Mouse (Mus musculus) spleen, postnatal 36 days (tissue): ENCODE measurements around the gene Tmbim7.

Source experiments
- DNase-seq, 2 experiments: peaks; one replicate each; pipeline ENCODE4 v3.0.0; 2022; ENCODE audit warnings: low spot score in 2 of 2, mixed read lengths in 1 of 2

Tmbim7 gene

GRCm38 (mm10) chr5:3665225-3665624, 14.2 kb downstream of the Tmbim7 start:
- no peak for DNase-seq

GRCm38 (mm10) chr5:3666585-3666984, 15.6 kb downstream of the Tmbim7 start:
- DNase-seq, result no peak

DNA sequence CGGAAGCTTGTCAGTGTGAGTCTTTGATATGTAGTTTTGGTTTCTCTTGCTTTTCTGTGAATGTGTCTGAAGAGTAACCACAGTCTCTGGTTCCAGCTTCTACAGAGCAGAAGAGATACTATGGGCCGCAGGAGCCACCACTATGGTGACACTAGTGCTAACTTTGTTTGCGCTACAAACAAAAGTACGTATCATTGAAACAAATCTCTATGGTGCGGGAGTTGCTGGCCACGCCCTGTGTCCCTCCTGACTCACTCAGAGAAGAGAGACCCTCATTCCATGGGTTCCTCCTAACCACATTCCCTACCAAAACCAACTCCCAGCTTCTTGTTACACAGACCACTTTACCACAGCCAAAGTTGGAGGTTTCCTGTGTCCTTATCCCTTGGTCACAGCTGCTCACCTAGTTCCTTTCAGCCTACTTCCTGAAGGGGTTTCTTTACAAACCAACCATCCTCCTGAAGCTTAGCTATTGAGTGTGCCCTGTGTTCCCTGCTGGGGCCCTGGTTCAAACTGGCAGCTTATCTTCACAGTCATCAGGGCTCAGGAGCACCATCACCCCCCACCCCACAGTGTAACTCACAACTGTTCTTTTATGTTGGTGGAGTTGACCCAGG, 19.1 kb downstream of the Tmbim7 start:
- no peak for DNase-seq

DNA sequence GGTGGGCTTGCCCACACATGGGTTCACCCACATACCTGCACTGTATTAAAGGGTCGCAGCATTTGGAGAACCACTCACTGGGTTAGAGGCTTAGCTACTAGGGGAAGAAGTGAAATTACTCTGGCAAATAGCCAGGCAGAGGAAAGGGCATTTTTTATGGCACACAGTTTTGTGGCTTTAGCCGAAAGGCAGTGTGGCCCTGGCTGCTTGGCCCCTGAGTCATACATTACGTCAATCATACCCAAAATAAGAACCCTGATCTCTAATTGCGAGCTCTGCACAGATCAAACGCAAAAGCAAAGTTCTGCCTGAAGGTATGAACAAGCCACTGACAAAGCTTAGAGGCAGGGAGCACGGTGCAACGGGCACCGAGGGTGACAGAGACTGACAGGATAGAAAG, 37.3 kb downstream of the Tmbim7 start:
- DNase-seq, result no peak

DNA sequence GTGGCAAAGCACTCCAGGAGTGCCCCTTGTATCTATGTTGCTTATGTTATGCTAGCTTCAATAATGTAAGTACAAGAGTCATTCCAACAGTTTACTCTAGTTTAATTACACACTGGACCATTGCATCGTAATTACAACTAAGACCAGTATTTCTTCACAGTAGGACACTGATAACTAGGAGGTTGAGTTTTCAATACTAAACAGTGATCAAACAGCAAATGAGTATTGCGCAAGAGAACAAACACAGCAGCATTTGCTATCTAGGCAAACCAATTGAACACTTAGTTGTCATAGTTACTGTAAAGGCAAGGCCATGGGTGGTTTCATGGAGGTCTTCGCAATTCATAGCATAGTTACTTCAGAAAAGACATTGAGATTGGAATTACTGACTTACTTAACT, 40.3 kb downstream of the Tmbim7 start:
- no peak for DNase-seq

DNA sequence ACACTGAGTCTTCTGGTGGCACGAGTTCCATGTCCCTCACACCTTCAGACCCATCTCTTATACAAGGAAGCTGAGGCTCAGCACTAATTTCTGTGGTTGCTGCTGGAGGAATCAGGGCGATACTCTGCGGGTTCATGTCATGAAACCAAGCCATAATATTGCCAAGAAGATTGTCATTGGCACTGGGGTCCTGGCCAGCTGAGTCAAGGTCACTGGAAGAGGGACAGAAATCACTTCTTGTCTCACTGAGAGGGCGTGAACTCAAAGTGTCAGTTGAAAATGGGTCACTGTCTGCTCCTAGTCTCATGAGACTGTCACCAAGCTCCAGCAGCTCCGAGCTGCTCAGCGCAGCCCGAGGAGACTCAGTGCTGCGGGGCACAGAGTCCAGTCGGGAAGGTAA, 42.0 kb downstream of the Tmbim7 start:
- no peak for DNase-seq

DNA sequence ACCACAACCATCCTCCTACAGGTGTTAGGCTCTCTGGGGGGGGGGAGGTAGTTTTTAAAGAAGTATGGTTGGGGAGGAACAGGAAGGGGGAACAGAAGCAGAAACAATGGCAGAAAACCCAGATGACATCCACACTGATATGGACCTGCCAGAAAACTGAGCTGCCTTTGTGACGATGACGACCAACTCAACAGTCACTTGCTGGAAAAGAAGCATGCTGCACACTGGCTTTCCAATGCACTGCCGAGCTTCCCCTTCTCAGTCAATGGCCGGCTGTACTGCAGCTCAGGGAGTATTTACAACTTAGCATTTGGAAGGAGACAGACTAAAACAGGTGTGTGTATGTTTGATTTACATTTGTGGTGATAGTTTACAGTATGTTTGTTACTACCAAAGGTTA, 44.2 kb downstream of the Tmbim7 start:
- no peak for DNase-seq

- no peak for DNase-seq
These were observed 45.0 kb downstream of the Tmbim7 start for GRCm38 (mm10) chr5:3696031-3696430.

DNA sequence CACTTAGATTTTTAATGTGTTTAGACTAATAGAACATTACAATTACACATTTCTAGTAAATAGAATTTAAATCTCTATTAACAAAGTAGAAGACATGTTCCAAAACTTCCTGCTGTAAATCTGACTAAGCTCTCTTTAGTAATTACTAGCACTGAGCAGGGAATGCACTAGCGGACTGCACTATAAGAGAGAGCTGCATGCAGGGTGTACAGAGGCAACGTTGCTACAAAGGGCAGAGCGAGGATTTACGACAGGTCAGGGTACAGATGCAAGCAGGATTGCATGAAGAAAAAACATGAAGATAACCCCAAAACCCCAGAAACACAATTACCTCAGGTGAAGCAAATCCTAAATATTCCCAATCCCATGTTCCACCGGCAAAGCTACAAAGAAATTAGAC, 49.0 kb downstream of the Tmbim7 start:
- DNase-seq, result no peak

DNA sequence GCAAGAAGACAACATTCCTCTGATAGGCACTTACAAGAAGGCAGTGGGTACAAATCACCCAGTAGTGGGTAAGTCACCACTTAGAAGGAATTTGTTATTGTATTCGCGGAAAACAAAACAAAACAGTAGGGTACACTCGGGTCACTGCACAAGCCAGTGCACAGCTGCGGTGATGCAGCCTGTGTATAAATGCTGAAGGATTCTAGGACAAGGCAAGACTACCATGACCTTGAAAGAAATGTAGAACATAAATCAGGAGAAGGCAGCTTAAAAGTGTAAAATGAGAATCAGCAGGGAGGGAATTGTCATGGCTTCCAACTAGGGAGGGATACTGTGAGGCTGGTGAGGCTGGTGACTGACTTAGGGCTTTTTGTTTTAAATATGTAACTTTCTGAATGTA, 51.2 kb downstream of the Tmbim7 start:
- DNase-seq, result no peak

GRCm38 (mm10) chr5:3715800-3716199, 64.8 kb downstream of the Tmbim7 start:
- no peak for DNase-seq

GRCm38 (mm10) chr5:3719371-3719770, 68.4 kb downstream of the Tmbim7 start:
- no peak for DNase-seq

DNA sequence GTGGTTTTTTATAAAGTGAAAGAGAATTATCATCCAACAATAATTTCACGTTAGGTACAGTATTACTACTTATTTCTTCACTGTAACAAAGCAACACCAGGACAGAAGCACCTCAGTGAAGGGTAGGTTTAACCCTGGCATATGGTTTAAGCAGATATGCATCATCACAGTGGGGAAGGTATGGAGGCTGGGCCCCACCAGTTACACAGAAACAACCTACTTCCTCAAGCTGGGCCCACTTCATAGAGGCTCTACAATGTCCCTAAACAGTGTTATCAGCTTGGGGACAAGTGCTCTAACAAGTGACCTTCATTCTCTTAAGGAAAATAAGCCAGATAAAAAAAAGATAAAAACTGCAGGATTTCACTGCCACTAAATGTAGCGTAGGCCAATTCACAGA, 71.9 kb downstream of the Tmbim7 start:
- DNase-seq, result no peak

GRCm38 (mm10) chr5:3723415-3723814, 72.4 kb downstream of the Tmbim7 start:
- no peak for DNase-seq

- DNase-seq, result no peak
These were observed 74.5 kb downstream of the Tmbim7 start for GRCm38 (mm10) chr5:3725491-3725890.

GRCm38 (mm10) chr5:3728820-3729219, 77.8 kb downstream of the Tmbim7 start:
- no peak for DNase-seq
